Mouse (Mus musculus): ENCODE measurements around the gene Il1b. TPM values are rescaled to one million over a fixed set of nuclear protein-coding genes. Genes with fewer than 3 reads are reported as not detected.
A peak's percentile ranks its signal among the peaks of the same experiment; 100 is the strongest.

The Il1b gene
- polyA plus RNA-seq, 1 experiment from 2014 or later, result 0.22 TPM

GRCm38 (mm10) chr2:129408476-129408875 is 37.5 kb upstream of the Il1b start:
- ATAC-seq (ENCODE audit: low FRiP score, low TSS enrichment) (peak; percentile 65; the same call in 1 of the 2 replicates), DNase-seq (ENCODE audit: low spot score) (peak; percentile 68)
- Histone ChIP-seq H3K27me3 (ENCODE audit: control insufficient read depth, insufficient read depth, low read length) (no peaks in the 10 kb centered on the region), H3K4me2 (replicated peaks; ENCODE audit: low read depth) (no peak overlapping the region), H3K27ac (replicated peaks) (no peak overlapping the region), H3K4me3 (ENCODE audit: low read depth, low read length) (no peak overlapping the region), H3K9ac (ENCODE audit: low read length) (no peak overlapping the region), H3K9me3 (ENCODE audit: control insufficient read depth, low read length) (no peaks in the 10 kb centered on the region), H3K4me1 (replicated peaks; ENCODE audit: control insufficient read depth, insufficient read depth) (no peaks in the 10 kb centered on the region), H3K36me3 (ENCODE audit: control insufficient read depth, insufficient read depth, low read length) (no peaks in the 10 kb centered on the region)
- 15% methylated on average over 18 of the region's 18 CpGs for WGBS
- TF ChIP-seq EP300 (optimal IDR thresholded peaks at IDR 0.05) (no peak), CTCF (IDR thresholded peaks at IDR 0.05; ENCODE audit: low read depth) (peak; percentile 85)

GRCm38 (mm10) chr2:129407596-129407995 is 36.7 kb upstream of the Il1b start:
- Histone ChIP-seq H3K4me3 (ENCODE audit: low read depth, low read length) (no peak overlapping the region), H3K9me3 (ENCODE audit: control insufficient read depth, low read length) (no peaks in the 10 kb centered on the region), H3K4me1 (replicated peaks; ENCODE audit: control insufficient read depth, insufficient read depth) (no peaks in the 10 kb centered on the region), H3K9ac (ENCODE audit: low read length) (no peak overlapping the region), H3K36me3 (ENCODE audit: control insufficient read depth, insufficient read depth, low read length) (no peaks in the 10 kb centered on the region), H3K27me3 (ENCODE audit: control insufficient read depth, insufficient read depth, low read length) (no peaks in the 10 kb centered on the region), H3K4me2 (replicated peaks; ENCODE audit: low read depth) (no peak overlapping the region), H3K27ac (replicated peaks) (0 out of 2 replicates have a peak overlapping the region, but pooled peaks have one; percentile 30)
- peak; percentile 26 for TF ChIP-seq EP300 (optimal IDR thresholded peaks at IDR 0.05)
- no peak for TF ChIP-seq CTCF (IDR thresholded peaks at IDR 0.05; ENCODE audit: low read depth)
- DNase-seq (ENCODE audit: low spot score), result no peak
- ATAC-seq (ENCODE audit: low FRiP score, low TSS enrichment), result peak; percentile 47; the same call in 1 of the 2 replicates
- WGBS, result 77% methylated on average over 13 of the region's 13 CpGs

DNA sequence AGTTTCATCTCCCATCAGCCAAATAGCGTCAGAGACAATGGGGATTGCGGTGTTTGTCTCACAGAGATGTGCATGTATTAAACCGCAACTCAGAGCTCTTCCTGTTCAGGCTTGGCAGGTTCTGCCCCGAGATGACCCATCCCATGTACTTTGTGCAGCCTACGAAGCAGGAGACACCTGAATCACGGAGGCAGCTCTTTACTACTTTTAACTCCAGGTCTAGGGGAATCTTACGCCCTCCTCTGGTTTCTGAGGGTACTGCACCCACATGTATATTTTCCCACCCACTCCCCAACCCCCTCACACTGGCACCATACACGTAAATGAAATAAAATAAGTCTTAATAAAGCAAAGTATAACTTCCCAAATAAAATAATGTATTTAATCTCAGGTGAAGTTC is 35.6 kb upstream of the Il1b start:
- no peaks in the 10 kb centered on the region for H3K36me3 ChIP-seq (ENCODE audit: control insufficient read depth, insufficient read depth, low read length)
- H3K27me3 ChIP-seq (ENCODE audit: control insufficient read depth, insufficient read depth, low read length), result no peaks in the 10 kb centered on the region
- H3K9ac ChIP-seq (ENCODE audit: low read length), result no peak overlapping the region
- no peaks in the 10 kb centered on the region for H3K9me3 ChIP-seq (ENCODE audit: control insufficient read depth, low read length)
- ATAC-seq (ENCODE audit: low FRiP score, low TSS enrichment), result no peak
- DNase-seq (ENCODE audit: low spot score), result no peak
- no peak overlapping the region for H3K4me3 ChIP-seq (ENCODE audit: low read depth, low read length)
- TF ChIP-seq EP300 (optimal IDR thresholded peaks at IDR 0.05) (no peak), CTCF (IDR thresholded peaks at IDR 0.05; ENCODE audit: low read depth) (peak; percentile 46)
- no peak overlapping the region for H3K4me2 ChIP-seq (replicated peaks; ENCODE audit: low read depth)
- H3K27ac ChIP-seq (replicated peaks), result no peak overlapping the region
- 80% methylated on average over 8 of the region's 8 CpGs for WGBS
- no peaks in the 10 kb centered on the region for H3K4me1 ChIP-seq (replicated peaks; ENCODE audit: control insufficient read depth, insufficient read depth)

GRCm38 (mm10) chr2:129403786-129404185 is 32.8 kb upstream of the Il1b start:
- H3K27ac ChIP-seq (replicated peaks), result no peak overlapping the region
- no peak overlapping the region for H3K4me2 ChIP-seq (replicated peaks; ENCODE audit: low read depth)
- H3K4me3 ChIP-seq (ENCODE audit: low read depth, low read length), result no peak overlapping the region
- H3K4me1 ChIP-seq (replicated peaks; ENCODE audit: control insufficient read depth, insufficient read depth), result no peaks in the 10 kb centered on the region
- no peaks in the 10 kb centered on the region for H3K27me3 ChIP-seq (ENCODE audit: control insufficient read depth, insufficient read depth, low read length)
- no peak for DNase-seq (ENCODE audit: low spot score)
- H3K9ac ChIP-seq (ENCODE audit: low read length), result no peak overlapping the region
- no peaks in the 10 kb centered on the region for H3K36me3 ChIP-seq (ENCODE audit: control insufficient read depth, insufficient read depth, low read length)
- TF ChIP-seq EP300 (optimal IDR thresholded peaks at IDR 0.05), result no peak
- no peak for TF ChIP-seq CTCF (IDR thresholded peaks at IDR 0.05; ENCODE audit: low read depth)
- H3K9me3 ChIP-seq (ENCODE audit: control insufficient read depth, low read length), result no peaks in the 10 kb centered on the region
- ATAC-seq (ENCODE audit: low FRiP score, low TSS enrichment), result no peak
- WGBS, result 86% methylated on average over 2 of the region's 2 CpGs

DNA sequence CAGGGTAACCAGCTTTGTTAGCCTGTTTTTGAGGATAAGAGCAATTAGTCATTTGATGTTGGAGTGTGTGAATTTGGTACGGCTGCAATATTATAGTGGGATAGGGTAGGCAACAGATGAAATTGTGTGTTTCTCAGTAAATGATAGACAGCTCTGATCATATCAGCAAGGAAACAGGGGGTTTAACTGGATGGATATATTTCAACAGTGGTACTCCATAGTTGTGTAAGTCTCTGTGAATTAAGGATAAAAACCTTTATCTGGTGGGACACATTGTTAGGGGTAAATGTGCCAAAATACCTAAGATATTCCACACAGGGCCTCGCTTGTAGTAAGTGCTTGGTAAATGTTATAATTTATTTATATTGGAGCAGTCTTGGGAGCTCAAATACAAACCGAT is 31.4 kb upstream of the Il1b start:
- 63% methylated on average over 3 of the region's 3 CpGs for WGBS
- H3K36me3 ChIP-seq (ENCODE audit: control insufficient read depth, insufficient read depth, low read length), result no peaks in the 10 kb centered on the region
- no peak overlapping the region for H3K27ac ChIP-seq (replicated peaks)
- DNase-seq (ENCODE audit: low spot score) (no peak), ATAC-seq (ENCODE audit: low FRiP score, low TSS enrichment) (no peak)
- H3K4me3 ChIP-seq (ENCODE audit: low read depth, low read length), result no peak overlapping the region
- no peak overlapping the region for H3K9ac ChIP-seq (ENCODE audit: low read length)
- no peaks in the 10 kb centered on the region for H3K27me3 ChIP-seq (ENCODE audit: control insufficient read depth, insufficient read depth, low read length)
- no peak overlapping the region for H3K4me2 ChIP-seq (replicated peaks; ENCODE audit: low read depth)
- TF ChIP-seq CTCF (IDR thresholded peaks at IDR 0.05; ENCODE audit: low read depth) (no peak), EP300 (optimal IDR thresholded peaks at IDR 0.05) (no peak)
- H3K9me3 ChIP-seq (ENCODE audit: control insufficient read depth, low read length), result no peaks in the 10 kb centered on the region
- H3K4me1 ChIP-seq (replicated peaks; ENCODE audit: control insufficient read depth, insufficient read depth), result no peaks in the 10 kb centered on the region

DNA sequence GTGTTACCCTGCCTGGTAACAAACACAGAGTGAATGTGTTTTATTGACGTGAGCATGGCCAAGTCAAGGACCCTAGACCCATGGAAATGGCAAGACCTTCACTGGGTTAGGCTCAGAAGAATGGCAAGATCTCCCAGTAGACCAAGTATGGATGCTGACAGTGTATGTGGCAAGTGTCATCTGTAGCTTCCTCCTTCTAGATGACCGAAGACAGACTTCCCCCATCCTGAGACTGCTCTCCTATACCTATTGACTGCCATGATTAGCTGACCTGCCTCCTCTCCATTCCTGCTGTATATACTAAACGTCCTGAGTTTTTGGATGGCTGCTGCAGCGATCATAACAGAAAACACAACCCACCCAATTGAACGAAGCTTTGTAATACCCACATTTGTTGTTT is 30.9 kb upstream of the Il1b start:
- Histone ChIP-seq H3K4me3 (ENCODE audit: low read depth, low read length) (no peak overlapping the region), H3K36me3 (ENCODE audit: control insufficient read depth, insufficient read depth, low read length) (no peaks in the 10 kb centered on the region), H3K4me1 (replicated peaks; ENCODE audit: control insufficient read depth, insufficient read depth) (no peaks in the 10 kb centered on the region), H3K27ac (replicated peaks) (no peak overlapping the region), H3K9me3 (ENCODE audit: control insufficient read depth, low read length) (no peaks in the 10 kb centered on the region), H3K9ac (ENCODE audit: low read length) (no peak overlapping the region), H3K4me2 (replicated peaks; ENCODE audit: low read depth) (no peak overlapping the region), H3K27me3 (ENCODE audit: control insufficient read depth, insufficient read depth, low read length) (no peaks in the 10 kb centered on the region)
- 80% methylated on average over 5 of the region's 5 CpGs for WGBS
- no peak for ATAC-seq (ENCODE audit: low FRiP score, low TSS enrichment)
- no peak for DNase-seq (ENCODE audit: low spot score)
- no peak for TF ChIP-seq EP300 (optimal IDR thresholded peaks at IDR 0.05)
- TF ChIP-seq CTCF (IDR thresholded peaks at IDR 0.05; ENCODE audit: low read depth), result no peak

Data from stomach, postnatal 0 days (tissue).